Mouse (Mus musculus) E14TG2a.4 (cell line): ENCODE measurements around the gene Gm21293.
"Not testable (repeated sequence)": the region's sequence is repeated elsewhere in the genome, so short reads cannot be mapped to it uniquely, and the experiment has no call there.

Experiments used
- CTCF ChIP-seq: conservative IDR thresholded peaks from 2 replicates; pipeline ENCODE4 v1.5.1; 2014; ENCODE audit warnings: low read length
- NANOG ChIP-seq: IDR thresholded peaks from 2 replicates; pipeline ENCODE4 v1.6.1; 2014; ENCODE audit warnings: borderline replicate concordance, low read length, mixed read lengths

DNA sequence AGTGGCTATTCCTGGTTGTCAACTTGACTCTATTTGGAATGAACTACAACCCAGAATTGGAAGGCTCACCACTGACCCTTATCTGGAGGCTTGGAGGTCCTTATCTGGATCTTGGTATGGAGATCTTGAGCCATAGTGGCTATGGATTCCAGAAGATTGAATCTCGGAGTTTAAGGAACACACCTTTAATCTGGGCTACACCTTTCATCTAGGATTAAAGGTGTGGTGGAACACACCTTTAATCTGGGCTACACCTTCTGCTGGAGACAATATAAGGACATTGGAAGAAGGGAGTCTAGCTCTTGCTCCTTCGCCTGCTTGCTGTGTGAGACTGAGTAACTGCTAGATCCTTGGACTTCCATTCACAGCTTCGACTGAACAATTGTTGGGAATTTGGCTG, 33.9 kb downstream of the Gm21293 start, which contains the start of gene Gm21312:
- not testable (repeated sequence) for TF ChIP-seq CTCF, NANOG
